Mouse (Mus musculus): ENCODE results near the gene Cdk5r2. TPM values are rescaled to one million over a fixed set of nuclear protein-coding genes. Genes with fewer than 3 reads are reported as not detected.

Cdk5r2 gene
- polyA plus RNA-seq, 1 experiment: not detected

DNA sequence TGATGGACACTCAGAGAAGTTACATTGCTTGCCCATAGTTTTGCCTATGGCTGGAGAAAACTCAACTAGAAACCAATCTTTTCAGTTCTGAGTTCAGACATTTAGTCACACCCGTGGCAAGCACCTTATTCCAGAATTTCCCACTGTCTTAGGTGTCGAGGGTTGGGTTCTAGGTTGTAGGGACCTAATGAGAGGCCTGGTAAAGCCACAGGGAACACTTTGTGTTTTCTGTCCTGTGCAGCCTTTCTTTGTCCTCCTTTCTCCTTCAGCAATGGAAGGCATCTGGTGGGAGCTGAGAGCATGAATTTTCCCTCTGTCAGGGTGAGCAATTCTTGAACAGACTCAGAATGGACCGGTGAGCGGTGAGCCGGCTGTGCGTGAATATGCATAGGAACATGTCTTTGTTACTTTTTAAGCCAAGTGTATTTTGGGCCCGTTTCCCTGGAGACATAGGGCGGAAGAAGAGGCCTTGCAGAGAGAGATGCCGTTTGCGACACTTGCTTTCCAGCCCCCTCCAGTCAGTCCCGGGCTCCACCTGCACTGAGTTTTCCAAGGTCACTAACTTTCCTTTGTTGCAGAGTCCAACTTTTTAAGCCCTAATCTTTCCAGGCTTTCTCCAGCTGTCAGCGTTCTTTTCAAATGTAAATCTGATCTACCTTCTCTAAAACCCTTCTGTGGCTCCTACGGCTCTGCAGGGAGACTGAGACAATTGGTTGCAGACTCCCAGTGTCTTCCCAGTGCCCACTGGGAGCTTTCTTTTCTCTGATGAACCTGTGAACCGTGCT lies 30.0 kb upstream of the Cdk5r2 start:
- no peak for DNase-seq (ENCODE audit: low read depth in 1 of 2, low spot score in 2 of 2)
- TF ChIP-seq POLR2A (IDR thresholded peaks at IDR 0.05; ENCODE audit: low read depth, low read length): no peak
- TF ChIP-seq CTCF (IDR thresholded peaks at IDR 0.05; ENCODE audit: extremely low read depth, insufficient read depth, insufficient read length, insufficient replicate concordance): no peak
- 64% methylated on average over 14 of the region's 14 CpGs for WGBS
- H3K27ac ChIP-seq (ENCODE audit: insufficient read depth, low read length): no peak overlapping the region
- H3K36me3 ChIP-seq (ENCODE audit: control insufficient read depth, insufficient read depth, low read length): no peaks in the 10 kb centered on the region
- H3K27me3 ChIP-seq (ENCODE audit: control insufficient read depth, insufficient read depth, low read length): no peaks in the 10 kb centered on the region
- H3K4me3 ChIP-seq (ENCODE audit: extremely low read depth, insufficient read depth, insufficient read length): no peak overlapping the region
- no peaks in the 10 kb centered on the region for H3K4me1 ChIP-seq (ENCODE audit: control insufficient read depth, insufficient read depth, insufficient read length)

DNA sequence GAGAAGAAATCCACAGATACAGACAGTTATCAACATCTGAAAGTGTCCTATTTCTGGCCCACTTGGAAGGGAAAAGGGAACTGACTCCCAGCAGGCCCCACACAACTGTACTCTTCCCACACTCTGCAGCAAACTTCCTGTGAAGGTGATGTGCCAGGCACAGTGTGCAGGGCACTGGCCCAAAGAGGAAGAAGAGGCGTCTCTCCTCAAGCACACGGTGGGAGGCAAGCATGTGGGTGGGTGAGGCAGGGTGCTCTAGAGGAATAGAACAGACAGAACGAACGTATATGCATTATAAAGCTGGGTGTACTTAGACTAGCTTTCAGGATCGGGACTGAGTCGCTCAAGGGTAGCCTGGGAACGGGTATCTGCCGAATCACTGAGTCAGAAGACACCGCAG lies 24.7 kb upstream of the Cdk5r2 start:
- Histone ChIP-seq H3K36me3 (ENCODE audit: control insufficient read depth, insufficient read depth, low read length) (no peaks in the 10 kb centered on the region), H3K4me3 (ENCODE audit: extremely low read depth, insufficient read depth, insufficient read length) (no peak overlapping the region), H3K27me3 (ENCODE audit: control insufficient read depth, insufficient read depth, low read length) (no peaks in the 10 kb centered on the region), H3K4me1 (ENCODE audit: control insufficient read depth, insufficient read depth, insufficient read length) (no peaks in the 10 kb centered on the region), H3K27ac (ENCODE audit: insufficient read depth, low read length) (no peak overlapping the region)
- WGBS: 38% methylated on average over 9 of the region's 9 CpGs
- TF ChIP-seq POLR2A (IDR thresholded peaks at IDR 0.05; ENCODE audit: low read depth, low read length) (no peak), CTCF (IDR thresholded peaks at IDR 0.05; ENCODE audit: extremely low read depth, insufficient read depth, insufficient read length, insufficient replicate concordance) (no peak)
- DNase-seq (ENCODE audit: low read depth in 1 of 2, low spot score in 2 of 2): no peak

DNA sequence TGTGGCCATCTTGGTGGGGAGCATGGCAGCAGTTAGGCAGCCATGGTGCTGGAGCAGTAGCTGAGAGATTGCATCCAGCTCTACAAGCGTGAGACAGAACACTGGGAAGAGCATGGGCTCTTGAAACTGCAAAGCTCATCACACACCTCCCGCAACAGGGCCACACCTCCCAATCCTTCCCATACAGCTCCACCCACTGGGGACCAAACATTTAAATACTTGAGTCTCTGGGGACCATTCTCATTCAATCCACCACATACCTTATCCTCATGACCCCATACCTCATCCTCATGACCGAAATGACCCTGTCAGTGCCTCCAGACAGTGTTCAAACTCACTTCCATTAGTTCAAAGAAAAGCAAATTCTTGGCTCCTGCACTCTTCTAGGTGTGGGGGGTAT lies 21.5 kb upstream of the Cdk5r2 start:
- H3K27ac ChIP-seq (ENCODE audit: insufficient read depth, low read length): no peak overlapping the region
- no peaks in the 10 kb centered on the region for H3K36me3 ChIP-seq (ENCODE audit: control insufficient read depth, insufficient read depth, low read length)
- H3K4me1 ChIP-seq (ENCODE audit: control insufficient read depth, insufficient read depth, insufficient read length): no peaks in the 10 kb centered on the region
- 85% methylated on average over 3 of the region's 3 CpGs for WGBS
- no peaks in the 10 kb centered on the region for H3K27me3 ChIP-seq (ENCODE audit: control insufficient read depth, insufficient read depth, low read length)
- no peak overlapping the region for H3K4me3 ChIP-seq (ENCODE audit: extremely low read depth, insufficient read depth, insufficient read length)
- no peak for DNase-seq (ENCODE audit: low read depth in 1 of 2, low spot score in 2 of 2)
- no peak for TF ChIP-seq POLR2A (IDR thresholded peaks at IDR 0.05; ENCODE audit: low read depth, low read length)
- TF ChIP-seq CTCF (IDR thresholded peaks at IDR 0.05; ENCODE audit: extremely low read depth, insufficient read depth, insufficient read length, insufficient replicate concordance): no peak

DNA sequence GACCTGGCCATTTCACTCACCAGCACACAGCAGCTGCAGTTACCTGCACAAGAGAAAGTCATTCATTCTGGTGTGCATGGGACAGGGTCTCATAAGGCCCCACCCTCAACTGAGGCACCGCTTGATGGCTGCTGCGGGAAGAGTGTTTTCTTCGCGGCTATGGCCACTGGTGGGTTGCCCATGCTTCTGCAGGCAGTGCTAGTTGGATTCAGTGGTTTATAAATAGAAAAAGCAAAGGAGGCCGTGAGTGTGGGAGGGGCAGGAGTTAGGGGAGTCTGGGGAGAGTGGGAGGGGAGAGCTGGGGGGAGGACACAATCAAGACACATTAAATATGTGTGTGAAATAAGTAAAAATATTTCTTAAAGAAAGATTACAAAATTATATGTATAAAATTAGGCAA lies 11.6 kb upstream of the Cdk5r2 start:
- Histone ChIP-seq H3K4me1 (ENCODE audit: control insufficient read depth, insufficient read depth, insufficient read length) (no peaks in the 10 kb centered on the region), H3K27me3 (ENCODE audit: control insufficient read depth, insufficient read depth, low read length) (no peaks in the 10 kb centered on the region), H3K4me3 (ENCODE audit: extremely low read depth, insufficient read depth, insufficient read length) (no peak overlapping the region), H3K27ac (ENCODE audit: insufficient read depth, low read length) (no peak overlapping the region), H3K36me3 (ENCODE audit: control insufficient read depth, insufficient read depth, low read length) (no peaks in the 10 kb centered on the region)
- no peak for DNase-seq (ENCODE audit: low read depth in 1 of 2, low spot score in 2 of 2)
- 74% methylated on average over 5 of the region's 5 CpGs for WGBS
- TF ChIP-seq POLR2A (IDR thresholded peaks at IDR 0.05; ENCODE audit: low read depth, low read length) (no peak), CTCF (IDR thresholded peaks at IDR 0.05; ENCODE audit: extremely low read depth, insufficient read depth, insufficient read length, insufficient replicate concordance) (no peak)

DNA sequence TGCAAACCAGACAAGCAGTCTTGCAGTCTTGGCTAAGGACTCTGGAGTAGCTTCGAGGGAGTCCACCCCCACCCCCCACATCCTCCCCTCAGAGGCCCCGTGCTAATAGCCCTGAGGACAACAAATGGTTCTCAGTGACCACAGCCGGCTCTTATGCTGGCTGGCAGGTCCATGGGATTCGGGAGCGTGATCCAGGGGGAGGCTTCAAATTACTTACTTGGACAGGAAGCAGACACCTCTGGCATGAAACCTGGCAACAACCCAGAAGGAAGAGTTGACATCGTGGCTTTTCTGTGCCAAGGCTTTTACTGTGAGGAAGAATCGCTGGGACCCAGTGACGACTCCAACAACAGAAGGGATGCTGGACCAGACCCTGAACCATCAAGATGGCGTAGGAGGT lies 8.4 kb upstream of the Cdk5r2 start:
- WGBS: 33% methylated on average over 9 of the region's 9 CpGs
- DNase-seq (ENCODE audit: low read depth in 1 of 2, low spot score in 2 of 2): no peak
- H3K4me1 ChIP-seq (ENCODE audit: control insufficient read depth, insufficient read depth, insufficient read length): no peaks in the 10 kb centered on the region
- no peak overlapping the region for H3K4me3 ChIP-seq (ENCODE audit: extremely low read depth, insufficient read depth, insufficient read length)
- no peak for TF ChIP-seq POLR2A (IDR thresholded peaks at IDR 0.05; ENCODE audit: low read depth, low read length)
- TF ChIP-seq CTCF (IDR thresholded peaks at IDR 0.05; ENCODE audit: extremely low read depth, insufficient read depth, insufficient read length, insufficient replicate concordance): no peak
- H3K27me3 ChIP-seq (ENCODE audit: control insufficient read depth, insufficient read depth, low read length): no peaks in the 10 kb centered on the region; the same call in 1 of the 2 replicates
- H3K36me3 ChIP-seq (ENCODE audit: control insufficient read depth, insufficient read depth, low read length): no peaks in the 10 kb centered on the region
- H3K27ac ChIP-seq (ENCODE audit: insufficient read depth, low read length): no peak overlapping the region

DNA sequence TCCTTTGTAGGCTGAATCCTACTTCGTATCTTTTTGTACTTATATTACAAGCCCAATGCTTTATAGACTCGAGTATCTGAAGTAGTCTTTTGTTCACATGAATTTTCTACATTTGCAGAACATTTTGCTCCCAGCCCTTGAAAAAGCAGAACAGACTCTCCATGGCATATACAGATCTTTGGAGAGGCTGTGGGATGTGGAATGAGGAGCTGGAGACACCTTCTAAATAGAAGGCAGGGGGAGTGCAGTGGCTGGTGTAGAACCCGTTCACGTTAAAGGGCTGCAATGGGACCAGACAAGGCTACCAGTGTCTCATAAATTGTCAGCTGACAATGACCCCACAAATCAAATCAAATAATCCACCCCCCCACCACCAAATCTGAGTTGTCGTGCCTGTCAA lies 5.8 kb upstream of the Cdk5r2 start:
- WGBS: 52% methylated on average over 5 of the region's 5 CpGs
- TF ChIP-seq POLR2A (IDR thresholded peaks at IDR 0.05; ENCODE audit: low read depth, low read length): no peak
- no peak for TF ChIP-seq CTCF (IDR thresholded peaks at IDR 0.05; ENCODE audit: extremely low read depth, insufficient read depth, insufficient read length, insufficient replicate concordance)
- H3K27ac ChIP-seq (ENCODE audit: insufficient read depth, low read length): no peak overlapping the region
- H3K27me3 ChIP-seq (ENCODE audit: control insufficient read depth, insufficient read depth, low read length): no peaks in the 10 kb centered on the region; the same call in none of the 2 replicates
- no peaks in the 10 kb centered on the region for H3K4me1 ChIP-seq (ENCODE audit: control insufficient read depth, insufficient read depth, insufficient read length)
- no peaks in the 10 kb centered on the region for H3K36me3 ChIP-seq (ENCODE audit: control insufficient read depth, insufficient read depth, low read length)
- H3K4me3 ChIP-seq (ENCODE audit: extremely low read depth, insufficient read depth, insufficient read length): no peak overlapping the region
- DNase-seq (ENCODE audit: low read depth in 1 of 2, low spot score in 2 of 2): no peak

DNA sequence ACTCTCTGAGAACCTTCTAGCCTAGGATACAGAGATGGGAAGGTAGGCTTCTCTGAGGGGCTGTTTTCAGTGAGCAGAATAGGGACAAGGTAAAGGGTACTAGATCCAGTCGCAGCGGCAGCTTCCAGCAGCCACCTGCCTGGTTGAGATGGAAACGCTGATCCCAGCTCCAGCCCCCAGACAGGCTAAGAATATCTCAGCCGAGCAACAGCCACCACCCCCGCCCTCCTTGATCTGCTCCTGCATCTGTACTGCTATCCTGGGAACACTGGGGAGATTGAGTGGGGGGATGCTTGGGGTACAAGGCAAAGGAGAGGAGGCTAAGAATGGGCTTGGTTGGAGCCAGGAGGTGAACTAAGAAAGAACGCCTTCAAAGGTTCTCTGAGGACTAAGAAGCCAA lies 4.5 kb upstream of the Cdk5r2 start:
- DNase-seq (ENCODE audit: low read depth in 1 of 2, low spot score in 2 of 2): no peak
- peaks cover 9% of the 10 kb centered on the region for H3K27me3 ChIP-seq (ENCODE audit: control insufficient read depth, insufficient read depth, low read length)
- H3K4me3 ChIP-seq (ENCODE audit: extremely low read depth, insufficient read depth, insufficient read length): no peak overlapping the region
- H3K27ac ChIP-seq (ENCODE audit: insufficient read depth, low read length): no peak overlapping the region
- H3K4me1 ChIP-seq (ENCODE audit: control insufficient read depth, insufficient read depth, insufficient read length): peaks cover 7% of the 10 kb centered on the region; the same call in 1 of the 2 replicates
- no peak for TF ChIP-seq CTCF (IDR thresholded peaks at IDR 0.05; ENCODE audit: extremely low read depth, insufficient read depth, insufficient read length, insufficient replicate concordance)
- TF ChIP-seq POLR2A (IDR thresholded peaks at IDR 0.05; ENCODE audit: low read depth, low read length): no peak
- H3K36me3 ChIP-seq (ENCODE audit: control insufficient read depth, insufficient read depth, low read length): no peaks in the 10 kb centered on the region
- WGBS: 25% methylated on average over 6 of the region's 6 CpGs
